Mouse (Mus musculus): ENCODE measurements around the gene Atf3.
"Not testable (repeated sequence)": the region's sequence is repeated elsewhere in the genome, so short reads cannot be mapped to it uniquely, and the experiment has no call there.

Gene Atf3

GRCm38 (mm10) chr1:191189671-191190372 is 28.0 kb downstream of the Atf3 start:
- no peak for DNase-seq

GRCm38 (mm10) chr1:191186386-191186770 is 31.5 kb downstream of the Atf3 start:
- DNase-seq, result peak; percentile 54

- DNase-seq, result peak; percentile 16
Measured at GRCm38 (mm10) chr1:191185761-191186385, 32.0 kb downstream of the Atf3 start.

GRCm38 (mm10) chr1:191184841-191185251 is 33.0 kb downstream of the Atf3 start:
- DNase-seq, result peak; percentile 30

- peak; percentile 22 for DNase-seq
Measured at GRCm38 (mm10) chr1:191184066-191184815, 33.6 kb downstream of the Atf3 start.

GRCm38 (mm10) chr1:191183163-191184065 is 34.4 kb downstream of the Atf3 start:
- peak; percentile 98 for DNase-seq

- DNase-seq, result peak; percentile 81
Measured at GRCm38 (mm10) chr1:191182431-191183162, 35.2 kb downstream of the Atf3 start.

- no peak for DNase-seq
Measured at GRCm38 (mm10) chr1:191181469-191182259, 36.2 kb downstream of the Atf3 start.

- peak; percentile 33 for DNase-seq
Measured at GRCm38 (mm10) chr1:191180397-191180796, 37.4 kb downstream of the Atf3 start.

- DNase-seq, result no peak
Measured at GRCm38 (mm10) chr1:191179846-191180245, 38.0 kb downstream of the Atf3 start.

GRCm38 (mm10) chr1:191178511-191179188 is 39.2 kb downstream of the Atf3 start:
- DNase-seq, result no peak

GRCm38 (mm10) chr1:191176887-191177286 is 41.0 kb downstream of the Atf3 start:
- DNase-seq, result no peak

GRCm38 (mm10) chr1:191172487-191172886 is 45.4 kb downstream of the Atf3 start:
- DNase-seq, result peak; percentile 48

GRCm38 (mm10) chr1:191170444-191170843 is 47.4 kb downstream of the Atf3 start:
- no peak for DNase-seq

GRCm38 (mm10) chr1:191166189-191166588 is 51.6 kb downstream of the Atf3 start:
- DNase-seq, result no peak

GRCm38 (mm10) chr1:191164717-191165116 is 53.1 kb downstream of the Atf3 start, which contains the start of gene Fam71a:
Fam71a (minus strand) TSS chr1:191164817.
- DNase-seq, result no peak

GRCm38 (mm10) chr1:191154314-191154713 is 63.5 kb downstream of the Atf3 start:
- no peak for DNase-seq

- DNase-seq, result peak; percentile 47
Measured at GRCm38 (mm10) chr1:191153052-191153451, 64.8 kb downstream of the Atf3 start.

- DNase-seq, result no peak
Measured at GRCm38 (mm10) chr1:191150924-191151605, 66.8 kb downstream of the Atf3 start.

- not testable (repeated sequence) for DNase-seq
Measured at GRCm38 (mm10) chr1:191149489-191149888, 68.3 kb downstream of the Atf3 start.

Data from kidney, postnatal 14 days (tissue).